Mouse (Mus musculus) adrenal gland, postnatal 10 days (tissue): ENCODE measurements around the gene Hnrnph3. TPM values are rescaled to one million over a fixed set of nuclear protein-coding genes. Genes with fewer than 3 reads are reported as not detected.
A peak's percentile ranks its signal among the peaks of the same experiment; 100 is the strongest.

Source experiments
- DNase-seq: peaks from one replicate; pipeline ENCODE4 v3.0.0; 2021; ENCODE audit warnings: mixed read lengths
- total RNA-seq, 2 experiments: library from RNA; stranded (reverse); gene quantifications; 2 replicates each; pipeline ENCODE4 v1.2.3; 2021

Gene Hnrnph3
- total RNA-seq, 2 experiments from 2014 or later = 36.4 to 51.7 TPM

DNA sequence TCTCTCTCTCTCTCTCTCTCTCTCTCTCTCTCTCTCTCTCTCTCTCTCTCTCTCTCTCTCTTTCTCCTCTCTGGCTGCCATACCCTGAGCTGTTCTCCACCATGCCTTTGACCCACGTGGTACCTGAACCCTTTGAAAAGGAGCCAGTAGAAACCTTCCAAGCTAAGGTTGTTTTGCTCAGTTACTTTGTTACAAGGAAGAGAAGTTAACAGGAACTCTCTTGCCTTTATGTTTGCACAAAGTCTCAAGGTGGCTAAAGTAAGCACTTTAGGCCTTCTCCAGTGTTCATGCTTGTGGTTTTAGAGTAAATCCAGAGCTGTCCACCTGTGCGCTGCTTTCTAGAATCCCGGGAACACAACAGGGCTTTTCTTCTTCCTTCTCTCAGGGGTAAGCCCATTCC is 8.2 kb upstream of the Hnrnph3 start:
- DNase-seq = no peak

DNA sequence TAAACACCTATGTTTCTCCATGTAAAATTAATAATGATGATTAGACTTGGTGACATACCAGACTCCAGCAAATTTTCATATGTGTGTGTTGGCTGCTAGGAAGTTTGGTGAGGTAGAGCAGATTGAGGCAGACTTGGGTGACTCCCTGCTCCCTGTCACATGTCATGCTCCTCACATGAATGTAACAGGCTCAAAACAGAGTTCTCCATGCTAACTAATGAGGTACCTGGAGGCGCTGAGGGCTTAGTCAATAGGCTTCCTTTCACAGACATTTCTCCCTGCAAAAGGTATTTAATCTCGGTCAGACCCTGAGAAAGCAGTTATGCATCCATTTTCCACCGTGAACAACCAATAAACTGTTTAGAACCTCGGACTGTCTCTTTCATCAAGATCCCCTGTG is 4.4 kb upstream of the Hnrnph3 start:
- no peak for DNase-seq

DNA sequence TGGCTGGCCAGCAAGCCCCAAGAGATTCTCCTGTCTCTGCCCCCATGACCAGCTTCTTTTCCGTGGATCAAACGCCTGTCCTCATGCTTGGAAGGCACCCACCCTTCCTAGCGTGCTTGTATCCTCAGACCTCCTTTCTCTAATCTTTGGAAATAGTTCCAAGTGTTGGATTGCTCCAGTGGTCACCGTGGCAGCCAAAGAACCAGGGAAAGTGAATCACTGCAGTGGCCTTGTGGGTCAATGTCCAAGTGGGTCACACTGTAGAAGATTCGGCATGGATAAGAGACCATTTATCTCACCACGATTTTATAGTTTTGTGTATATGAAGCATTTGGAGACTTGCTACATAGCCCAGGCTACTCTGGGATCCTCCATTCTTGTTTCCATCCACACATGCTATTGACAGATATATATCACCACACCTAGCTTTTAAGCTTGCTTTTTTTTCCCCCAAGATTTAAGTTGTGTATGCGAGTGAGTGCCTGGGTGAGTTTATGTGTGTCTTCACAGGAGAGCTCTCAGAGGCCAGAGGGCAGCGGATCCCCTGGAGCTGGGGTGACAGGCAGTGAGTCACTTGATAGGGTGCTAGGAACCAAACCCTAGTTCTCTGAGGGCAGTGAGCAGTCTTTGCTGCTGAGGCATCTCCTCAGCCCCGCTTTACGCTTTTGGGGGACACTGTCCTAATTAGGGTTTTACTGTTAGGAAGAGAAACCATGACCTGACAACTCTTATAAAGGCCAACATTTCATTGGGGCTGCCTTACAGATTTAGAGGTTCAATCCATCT is 3.6 kb upstream of the Hnrnph3 start:
- peak; percentile 41 for DNase-seq

DNA sequence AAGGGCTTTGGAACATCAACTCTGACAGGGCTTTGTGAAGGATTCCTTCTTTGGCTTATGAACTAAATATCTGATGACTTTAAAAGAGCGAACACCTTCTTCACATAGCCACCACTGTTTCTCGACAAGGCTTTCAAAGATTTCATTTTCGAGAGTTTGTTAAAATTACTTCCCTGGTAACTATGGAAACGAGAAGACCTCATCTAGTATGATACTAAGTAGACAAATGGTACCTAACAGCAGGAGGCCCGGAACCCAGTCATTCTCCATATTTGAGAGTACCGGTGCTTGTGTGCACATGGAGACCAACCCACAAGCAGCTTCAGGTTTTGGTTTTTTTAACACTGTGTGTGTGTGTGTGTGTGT is 2.8 kb upstream of the Hnrnph3 start:
- DNase-seq = no peak

DNA sequence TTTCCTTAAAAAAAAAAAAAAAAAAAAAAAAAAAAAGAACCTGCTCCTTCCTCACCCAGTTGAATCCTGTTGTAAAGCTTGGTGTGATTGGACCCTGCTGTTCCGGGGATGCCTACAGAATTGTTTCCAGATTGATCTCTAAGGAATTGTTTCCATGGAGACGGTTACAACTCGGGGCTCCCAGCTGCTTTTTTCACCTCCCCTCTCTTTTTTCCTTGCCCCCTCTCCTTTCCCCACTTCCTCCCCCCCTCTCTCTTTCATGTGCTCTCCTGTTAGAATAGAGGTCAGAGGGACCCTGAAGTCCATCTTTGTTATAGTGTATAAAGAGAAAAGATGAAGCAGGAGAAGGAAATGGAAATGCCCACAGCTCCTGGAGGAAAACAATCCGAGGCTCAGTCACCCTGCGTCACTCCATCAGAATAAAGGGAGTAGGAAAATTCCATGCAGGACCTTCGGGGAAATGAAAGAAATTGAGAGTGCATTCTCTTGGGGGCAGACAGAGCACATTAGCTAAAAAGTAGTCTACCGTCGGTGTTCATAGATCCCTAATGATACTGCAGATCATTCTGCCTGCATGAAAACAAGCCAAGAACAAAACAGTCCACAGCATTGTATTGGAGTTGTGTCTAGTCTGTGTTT is 2.3 kb upstream of the Hnrnph3 start:
- DNase-seq = no peak

DNA sequence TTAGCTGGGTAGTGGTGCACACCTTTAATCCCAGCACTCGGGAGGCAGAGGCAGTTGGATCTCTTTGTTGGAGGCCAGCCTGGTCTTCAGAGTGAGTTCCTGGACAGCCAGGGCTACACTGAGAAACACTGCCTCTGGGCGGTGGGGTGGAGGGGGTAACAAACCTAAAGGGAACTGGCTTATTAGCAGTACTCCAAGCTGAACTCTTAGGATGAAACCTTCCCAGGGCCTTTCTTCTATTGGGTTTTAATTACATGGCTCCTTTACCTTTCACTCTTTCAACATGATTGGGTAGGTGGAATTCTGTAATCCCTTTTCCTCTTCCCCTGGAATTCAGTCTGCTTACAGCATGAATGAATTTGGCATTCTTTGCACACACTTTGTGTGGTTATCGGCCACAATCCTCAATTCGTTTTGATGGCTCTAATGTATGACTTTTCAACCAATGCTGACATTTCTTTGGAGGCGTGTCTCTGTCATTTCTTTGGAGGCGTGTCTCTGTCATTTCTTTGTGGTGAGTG is 1.5 kb upstream of the Hnrnph3 start:
- DNase-seq = no peak

DNA sequence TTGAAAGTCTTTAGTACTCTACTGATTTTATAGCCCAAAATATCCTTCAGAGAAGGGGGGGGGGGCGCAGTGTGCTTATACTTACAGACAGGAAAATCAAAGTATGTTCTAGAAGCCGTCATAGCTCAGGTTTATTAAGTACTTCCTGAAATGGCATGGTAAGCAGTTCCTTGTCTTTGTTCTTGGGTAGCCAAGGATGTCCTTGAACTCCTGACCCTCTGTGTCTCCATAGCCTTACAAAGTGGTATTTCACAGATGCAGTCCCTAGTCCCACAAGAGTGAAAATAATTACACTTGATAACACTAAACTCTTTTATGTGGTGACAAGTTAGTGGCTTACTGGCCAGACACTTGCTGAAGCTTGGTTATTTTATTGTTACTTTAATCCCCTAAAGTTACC is 999 bp upstream of the Hnrnph3 start:
- no peak for DNase-seq

DNA sequence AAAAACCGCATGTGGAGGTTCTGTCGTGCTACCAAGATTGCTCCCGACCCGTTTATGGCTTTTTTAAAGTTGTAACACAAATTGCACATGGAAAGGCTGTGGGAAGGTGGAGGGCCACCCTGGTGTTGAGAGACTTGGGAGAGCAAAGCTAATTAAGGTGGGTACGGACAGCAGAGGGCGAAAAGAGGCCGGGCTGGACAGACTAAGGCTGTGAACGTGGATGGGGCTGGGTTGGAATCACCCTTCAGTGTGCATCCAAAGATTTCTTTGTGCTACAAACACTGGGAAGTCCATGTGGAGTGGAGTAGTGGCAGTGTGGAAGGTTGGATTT is 528 bp upstream of the Hnrnph3 start:
- DNase-seq = peak; percentile 74

DNA sequence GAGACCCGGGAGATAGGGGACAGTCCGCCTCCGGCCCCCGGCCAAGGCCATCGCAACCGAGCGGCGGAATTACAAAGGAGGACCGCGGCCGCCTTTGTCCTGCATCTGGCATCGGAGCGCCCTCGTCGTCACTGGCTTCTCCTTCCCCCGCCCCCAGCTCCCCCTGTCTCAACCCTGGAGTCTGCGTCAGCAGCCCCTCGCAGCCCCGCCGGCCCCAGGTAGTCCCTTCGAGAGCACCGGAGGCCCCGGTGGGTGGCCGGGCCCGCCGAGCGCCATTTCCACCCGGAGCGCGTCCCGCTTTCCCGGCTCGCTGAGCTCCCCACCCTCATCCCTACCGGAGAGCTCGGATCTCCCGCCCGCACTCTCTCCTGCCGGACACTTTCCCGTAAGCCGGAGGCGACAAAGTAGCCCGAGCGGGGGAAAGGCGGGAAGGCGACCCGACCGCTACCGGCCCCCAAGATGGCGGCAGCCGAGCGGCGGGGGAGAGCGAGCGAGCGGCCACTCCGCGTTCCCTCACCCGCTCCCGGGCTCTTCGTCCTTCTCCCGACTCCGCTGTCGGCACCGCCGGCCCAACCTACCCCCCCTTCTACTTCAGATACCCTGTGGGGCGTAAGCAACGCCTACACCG is 782 bp downstream of the Hnrnph3 start:
- DNase-seq = peak; percentile 84

DNA sequence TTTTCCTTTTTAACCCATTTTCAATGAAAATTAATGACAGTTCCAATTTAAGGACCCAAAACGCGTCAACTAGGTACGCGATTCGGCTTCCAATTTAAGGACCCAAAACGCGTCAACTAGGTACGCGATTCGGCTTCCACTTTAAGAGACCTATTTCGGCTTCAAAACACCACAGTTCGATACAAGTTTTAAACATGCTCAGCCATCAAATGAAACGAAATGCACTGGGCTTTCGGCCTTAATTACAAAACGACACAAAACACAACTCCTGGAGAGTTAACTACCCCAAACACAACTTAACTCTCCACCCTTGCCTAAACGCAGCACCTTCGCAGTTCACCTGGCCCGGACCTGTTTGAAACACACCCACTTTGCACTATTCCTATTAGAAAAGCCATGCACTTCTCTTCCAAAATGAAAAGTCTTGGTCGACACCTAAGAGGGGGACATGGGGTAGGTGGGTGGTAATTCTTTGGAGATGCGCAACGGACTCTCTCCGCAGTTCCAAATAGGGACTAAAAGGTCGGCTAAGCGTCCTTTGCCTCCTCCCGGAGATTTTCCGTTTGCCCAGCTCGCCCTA is 1.4 kb downstream of the Hnrnph3 start:
- no peak for DNase-seq

DNA sequence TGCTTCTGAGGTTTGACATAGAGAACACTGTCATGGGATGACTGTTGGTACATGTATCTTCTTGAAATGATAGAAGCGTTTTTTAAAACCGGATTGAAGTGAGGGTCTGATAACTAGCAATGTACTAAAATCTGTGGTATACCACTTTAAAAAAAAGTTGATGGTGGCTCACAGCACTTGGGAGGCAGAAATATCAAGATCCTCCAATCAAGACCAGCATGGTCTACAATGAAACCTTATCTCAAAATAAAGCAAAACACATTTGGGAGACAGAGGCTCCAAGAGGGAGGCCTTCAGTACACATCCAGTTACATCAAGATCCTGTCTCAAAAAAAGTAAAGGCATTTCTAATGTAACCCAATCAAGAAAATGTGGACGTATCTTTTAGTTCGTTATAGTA is 2.3 kb downstream of the Hnrnph3 start:
- no peak for DNase-seq

DNA sequence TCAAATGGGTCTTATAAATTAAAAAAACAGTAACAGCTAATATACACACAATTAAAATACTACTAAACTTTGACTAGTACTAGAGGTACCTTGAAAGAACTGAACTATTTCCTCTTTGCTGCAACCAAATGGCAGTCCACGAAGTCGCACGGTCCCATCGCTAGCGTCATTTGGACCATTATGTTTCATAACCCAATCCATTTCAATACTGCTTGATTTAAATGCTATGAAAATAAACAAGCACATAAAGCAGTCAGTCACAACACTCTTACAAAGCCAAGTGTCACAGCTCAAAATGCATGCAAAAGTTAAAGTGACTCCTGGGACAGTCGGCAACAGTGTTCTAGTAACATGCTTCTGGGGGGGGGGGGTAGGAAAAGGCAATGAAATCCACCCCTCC is 4.7 kb downstream of the Hnrnph3 start:
- no peak for DNase-seq

DNA sequence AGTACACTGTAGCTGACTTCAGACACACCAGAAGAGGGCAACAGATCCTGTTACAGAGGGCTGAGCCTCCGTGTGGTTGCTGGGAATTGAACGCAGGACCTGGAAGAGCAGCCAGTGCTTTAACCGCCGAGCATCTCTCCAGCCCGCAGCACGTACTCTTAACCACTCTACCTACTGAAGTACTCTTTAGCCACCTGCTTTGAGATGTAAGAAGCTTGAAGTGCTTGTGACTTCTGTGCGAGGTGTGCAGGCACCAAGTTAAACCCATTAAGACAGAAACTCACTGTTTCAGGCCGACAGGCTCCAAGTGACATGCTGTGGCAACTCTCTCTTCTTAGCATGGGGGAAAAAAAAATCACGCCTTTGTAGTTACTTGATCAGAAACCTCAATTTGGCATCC is 9.8 kb downstream of the Hnrnph3 start:
- DNase-seq = no peak

DNA sequence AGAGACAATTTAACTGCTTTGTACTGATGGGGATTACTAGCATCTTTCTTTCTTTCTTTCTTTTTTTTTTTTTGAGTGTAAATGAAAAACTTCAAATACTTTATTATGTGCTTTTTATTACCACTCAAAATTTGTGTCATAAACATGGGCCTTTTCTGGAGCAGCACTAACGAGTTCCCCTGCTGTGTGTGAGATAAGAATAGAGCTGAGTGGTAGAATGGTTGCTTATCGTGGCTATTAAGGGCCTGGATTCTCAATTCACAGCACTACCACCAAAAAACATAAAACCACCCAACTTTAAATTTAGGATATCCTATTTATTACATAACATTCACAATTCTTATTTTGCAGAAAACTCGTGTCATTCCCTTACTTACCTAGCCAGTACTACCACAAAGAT is 10.5 kb downstream of the Hnrnph3 start:
- DNase-seq = no peak

DNA sequence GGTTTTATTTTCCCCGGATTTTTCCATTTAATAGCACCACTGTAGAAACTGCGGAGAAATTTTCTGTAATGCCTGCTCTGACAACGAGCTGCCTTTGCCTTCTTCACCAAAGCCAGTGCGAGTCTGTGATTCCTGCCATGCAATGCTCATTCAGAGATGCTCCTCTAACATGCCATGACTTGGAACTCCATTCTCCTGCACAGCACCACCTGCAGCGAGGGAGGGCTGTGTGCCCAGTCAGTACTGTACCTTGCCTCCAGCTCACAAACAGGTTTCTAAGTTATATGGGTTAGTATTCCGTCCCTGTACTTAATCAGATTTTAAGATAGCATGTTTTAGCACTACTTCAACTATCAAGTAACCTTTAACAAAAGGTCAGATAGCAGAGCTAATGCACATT is 12.5 kb downstream of the Hnrnph3 start:
- DNase-seq = no peak

DNA sequence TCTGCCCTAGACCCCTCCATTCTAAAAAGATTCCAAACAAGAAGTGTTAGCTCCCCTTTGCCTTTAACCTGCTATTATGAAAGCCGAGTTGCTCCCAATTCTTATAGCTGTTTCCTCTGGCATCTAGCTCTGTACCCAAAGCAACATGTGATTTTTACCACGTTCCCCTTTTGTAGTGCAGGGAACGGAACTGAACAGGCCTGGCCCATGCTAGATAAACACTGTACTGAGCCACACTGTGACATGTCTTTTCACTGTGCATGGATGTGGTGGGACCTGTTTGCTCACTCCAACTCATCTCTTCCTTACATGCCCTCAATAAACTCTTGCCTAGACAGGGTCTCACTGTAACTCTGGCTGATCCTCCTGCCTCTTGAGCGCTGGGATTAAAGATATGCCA is 13.7 kb downstream of the Hnrnph3 start:
- DNase-seq = no peak

DNA sequence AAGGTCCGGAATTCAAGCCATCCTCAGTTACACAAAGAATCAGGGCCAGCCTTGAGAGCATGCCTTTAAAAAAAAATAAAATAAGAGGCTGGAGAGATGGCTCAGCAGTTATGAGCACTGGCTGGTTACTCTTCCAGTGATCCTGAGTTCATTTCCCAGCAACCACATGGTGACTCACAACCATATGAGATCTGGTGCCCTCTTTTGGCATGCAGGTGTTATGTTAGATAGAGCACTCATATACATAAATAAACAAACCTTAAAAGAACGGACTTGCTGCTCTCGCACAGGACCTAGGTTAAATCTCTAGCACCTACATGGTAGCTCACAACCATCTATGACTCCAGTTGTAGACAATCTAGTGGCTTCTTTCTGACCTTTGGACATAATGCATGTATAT is 15.8 kb downstream of the Hnrnph3 start:
- DNase-seq = no peak

DNA sequence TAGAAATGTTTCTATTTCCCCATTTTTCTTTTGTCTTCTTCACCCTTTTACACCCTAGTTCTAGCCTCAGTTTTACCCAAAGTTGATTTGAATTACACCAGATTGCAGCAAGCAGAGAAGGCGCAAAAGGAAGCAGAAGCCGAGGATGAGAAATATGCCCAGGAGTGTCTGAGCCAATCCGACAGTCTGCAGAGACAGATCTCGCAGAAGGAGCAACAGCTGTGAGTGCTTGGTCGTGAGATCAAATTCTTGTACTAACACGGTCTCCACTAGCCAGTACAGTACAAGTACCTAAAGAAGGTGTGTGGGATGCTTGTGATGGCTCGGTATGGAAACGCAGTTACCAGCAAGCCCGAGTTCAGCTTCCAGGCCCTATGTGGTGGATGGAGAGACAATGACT is 19.5 kb downstream of the Hnrnph3 start:
- DNase-seq = no peak

DNA sequence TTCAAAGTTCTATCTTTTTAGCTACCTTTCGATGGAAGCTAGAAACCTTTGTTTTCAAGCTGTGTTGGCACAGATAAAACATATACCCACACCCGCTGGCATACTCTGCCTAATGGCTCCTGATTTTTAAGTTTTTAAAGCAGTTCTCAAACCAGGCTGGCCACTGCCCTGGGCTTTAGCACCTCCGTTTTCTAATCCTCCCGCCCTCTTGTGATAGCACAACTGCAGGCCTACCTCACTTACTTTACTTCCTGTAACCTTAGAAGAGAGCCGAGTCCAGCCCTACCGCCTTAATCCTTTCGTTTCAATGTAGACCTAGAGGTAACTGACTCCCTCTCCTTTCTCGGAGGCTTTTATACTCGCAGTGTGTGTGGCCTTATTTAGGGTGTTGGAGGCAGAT is 20.8 kb downstream of the Hnrnph3 start:
- DNase-seq = no peak

DNA sequence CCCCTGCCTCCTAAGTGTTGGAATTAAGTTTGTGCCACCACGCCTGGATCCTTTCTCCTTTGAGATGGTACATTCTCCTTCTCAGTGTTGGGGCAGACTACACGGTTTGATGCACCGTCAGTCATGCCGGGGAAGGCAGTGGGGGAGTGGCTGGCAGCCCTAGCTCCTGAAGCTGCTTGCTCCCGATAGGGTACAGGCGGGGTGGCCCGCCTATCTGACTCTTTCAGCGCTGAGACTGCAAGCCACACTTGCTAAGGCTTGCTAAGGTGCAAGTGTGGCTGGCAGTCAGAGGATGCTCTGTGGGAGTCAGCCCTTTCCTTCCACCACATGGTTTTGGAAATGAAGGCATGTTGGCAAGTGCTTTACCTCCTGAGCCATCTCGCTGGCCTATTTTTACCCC is 23.4 kb downstream of the Hnrnph3 start:
- DNase-seq = no peak

DNA sequence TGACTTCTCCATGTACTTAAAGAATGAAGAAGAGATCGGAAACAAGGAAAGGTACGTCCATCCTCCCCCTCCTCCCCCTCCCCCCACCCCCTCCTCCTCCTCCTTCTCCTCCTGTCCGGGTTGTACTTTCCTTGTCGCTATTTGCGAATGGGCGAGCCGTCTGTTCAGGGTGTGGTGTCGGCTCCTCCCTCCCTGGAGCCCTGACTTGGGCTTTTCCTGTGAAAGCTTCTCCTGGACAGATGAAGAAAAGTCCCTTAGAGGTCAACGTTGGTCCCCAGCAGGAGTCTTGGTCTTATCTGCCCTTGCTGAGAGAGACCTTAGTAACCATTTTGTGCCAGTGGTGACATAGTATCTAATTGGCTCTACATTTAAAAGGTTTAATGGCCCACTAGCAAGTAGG is 30.0 kb downstream of the Hnrnph3 start:
- DNase-seq = no peak

DNA sequence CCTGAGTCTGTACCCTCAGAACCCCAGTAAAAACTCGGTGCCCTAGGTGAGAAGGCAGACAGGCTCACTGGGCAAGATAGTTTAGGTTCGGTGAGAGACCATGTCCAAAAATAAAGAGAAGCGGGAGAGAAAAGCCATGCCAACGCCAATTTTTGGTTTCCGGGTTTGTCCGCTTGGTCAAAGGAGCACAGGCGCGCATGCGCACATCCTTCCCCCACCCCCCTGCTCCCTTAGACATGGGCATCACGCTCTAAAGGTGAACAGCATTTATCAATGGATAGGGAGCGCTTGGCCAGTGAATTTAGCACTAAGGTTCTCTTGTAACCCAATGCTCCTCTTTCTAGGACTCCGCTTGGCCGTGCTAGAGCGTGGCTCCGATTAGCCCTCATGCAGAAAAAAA is 33.4 kb downstream of the Hnrnph3 start:
- no peak for DNase-seq

DNA sequence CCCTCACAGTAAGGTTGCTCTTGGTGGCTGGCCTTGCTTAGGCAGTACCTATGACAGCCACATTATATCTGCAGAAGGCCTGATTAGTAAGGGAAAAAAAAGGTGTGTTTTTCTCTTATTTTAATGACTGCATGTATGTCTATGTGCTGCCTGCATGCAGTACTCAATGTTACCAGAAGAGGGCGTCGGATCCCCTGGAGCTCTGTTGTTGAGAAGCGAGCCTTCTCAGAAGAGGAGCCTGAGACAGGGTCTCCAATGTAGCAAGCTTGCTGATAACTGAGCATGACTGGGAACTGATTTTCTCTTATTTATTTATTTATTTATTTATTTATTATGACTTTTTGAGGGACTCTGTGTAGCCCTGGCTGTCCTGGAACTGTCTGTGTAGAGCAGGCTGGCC is 36.7 kb downstream of the Hnrnph3 start:
- DNase-seq = peak; percentile 45
